Mouse (Mus musculus): ENCODE measurements at regions not wholly inside any gene's neighbourhood (a gene's known extent, or its start where the extent isn't known, plus 50 kb on each side); places are given as distances from the start of the nearest gene placed in this dataset.

DNA sequence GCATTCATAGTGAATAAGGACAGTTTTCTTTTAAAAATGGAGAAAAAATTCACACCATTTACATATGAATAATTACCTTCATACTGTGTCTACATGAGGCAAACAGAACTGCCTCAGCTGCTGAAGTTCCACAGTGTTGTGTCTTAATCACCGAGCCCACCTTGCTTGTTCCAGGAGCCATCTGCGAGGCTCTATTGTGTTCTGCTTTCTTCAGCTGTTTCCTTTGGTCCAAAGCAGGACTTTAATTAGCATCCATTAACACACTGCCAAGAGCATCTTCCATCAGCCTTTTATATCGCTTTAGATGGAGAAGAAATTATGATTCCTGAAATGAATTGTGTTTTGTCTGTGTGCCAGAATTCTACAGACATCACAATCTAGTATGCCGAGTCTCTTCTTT is 3423.1 kb upstream of the Lrrc6 start:
- peak; percentile 79 for DNase-seq (ENCODE audit: low read depth, low spot score)

GRCm38 (mm10) chr15:69923280-69923679 is 3422.6 kb upstream of the Lrrc6 start:
- peak; percentile 76 for DNase-seq (ENCODE audit: low read depth, low spot score)

GRCm38 (mm10) chr15:69922176-69922575 is 3421.5 kb upstream of the Lrrc6 start:
- peak; percentile 16 for DNase-seq (ENCODE audit: low read depth, low spot score)

DNA sequence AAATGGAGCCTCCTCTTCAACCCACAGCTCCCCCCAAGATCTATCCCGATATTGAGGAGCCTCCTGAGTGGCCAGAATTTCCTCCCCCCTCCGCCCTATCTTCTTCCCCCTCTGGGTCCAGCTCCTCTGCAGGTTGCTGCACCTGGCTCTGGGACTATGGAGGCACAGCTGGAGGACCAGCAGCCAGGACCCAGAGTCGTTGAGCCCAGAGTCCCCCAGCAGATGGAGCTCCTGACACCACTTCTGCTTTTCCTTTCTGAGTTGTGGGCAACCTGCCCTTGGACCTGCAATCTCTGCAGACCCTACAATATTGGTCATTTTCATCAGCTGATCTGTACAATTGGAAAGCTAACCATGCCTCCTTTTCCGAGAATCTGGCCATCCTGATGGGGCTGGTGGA is 3385.1 kb upstream of the Lrrc6 start:
- no peak for DNase-seq (ENCODE audit: low read depth, low spot score)

DNA sequence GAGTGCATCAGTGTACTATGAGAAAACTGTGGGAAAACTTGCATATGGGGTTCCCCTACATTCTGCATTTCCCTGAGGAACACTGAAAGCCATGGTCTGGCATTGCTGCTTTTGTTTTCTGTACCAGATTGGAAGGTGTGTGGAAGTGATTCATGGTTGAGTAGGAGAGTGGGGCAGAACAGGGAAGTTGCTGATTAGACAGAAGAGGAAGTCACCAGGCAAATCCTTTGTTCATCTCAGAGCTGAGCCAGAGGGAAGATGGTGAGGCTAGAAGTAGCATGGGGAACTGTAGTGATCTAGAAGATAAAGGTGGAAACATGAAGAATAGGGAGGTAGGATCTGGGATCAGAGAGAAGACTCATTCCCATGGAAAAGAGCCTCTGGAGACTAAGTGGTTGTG is 3377.8 kb upstream of the Lrrc6 start:
- no peak for DNase-seq (ENCODE audit: low read depth, low spot score)

GRCm38 (mm10) chr15:69853521-69853920 is 3352.8 kb upstream of the Lrrc6 start:
- DNase-seq (ENCODE audit: low read depth, low spot score) = no peak

- DNase-seq (ENCODE audit: low read depth, low spot score) = no peak
These were observed 3348.9 kb upstream of the Lrrc6 start for GRCm38 (mm10) chr15:69849644-69850043.

Data from brain, embryonic 18.5 days (tissue).